Mouse (Mus musculus) neural tube, embryonic 14.5 days (tissue): ENCODE measurements around the gene Capn5. TPM values are rescaled to one million over a fixed set of nuclear protein-coding genes. Genes with fewer than 3 reads are reported as not detected.
A peak's percentile ranks its signal among the peaks of the same experiment; 100 is the strongest.
"Not testable (repeated sequence)": the region's sequence is repeated elsewhere in the genome, so short reads cannot be mapped to it uniquely, and the experiment has no call there.

Source experiments
- ATAC-seq: fragments of 200-750 bp; cut with Nextera tagmentation; 2 replicates; pipeline ENCODE4 v1.8.0; 2017; ENCODE audit warnings: low read depth, mild to moderate bottlenecking, moderate TSS enrichment, moderate library complexity
- H3K27ac ChIP-seq: fragments of 300-500 bp; sonication (generic); 2 replicates; pipeline ENCODE4 v1.5.1; 2014; ENCODE audit warnings: low read depth, mild to moderate bottlenecking, control low read depth, low read length, moderate library complexity, mixed read lengths
- H3K27me3 ChIP-seq: fragments of 300-500 bp; sonication (generic); 2 replicates; pipeline ENCODE4 v1.6.1; 2014; ENCODE audit warnings: low read length; ENCODE audit not compliant: control insufficient read depth, insufficient read depth
- H3K36me3 ChIP-seq: fragments of 300-500 bp; sonication (generic); 2 replicates; pipeline ENCODE4 v1.6.1; 2014; ENCODE audit warnings: low read length, mixed read lengths; ENCODE audit not compliant: control insufficient read depth, insufficient read depth
- H3K4me1 ChIP-seq: fragments of 300-500 bp; sonication (generic); 2 replicates; pipeline ENCODE4 v1.6.1; 2014; ENCODE audit warnings: low read length; ENCODE audit not compliant: control insufficient read depth, insufficient read depth
- H3K4me2 ChIP-seq: fragments of 300-500 bp; sonication (generic); 2 replicates; pipeline ENCODE4 v1.6.1; 2014; ENCODE audit warnings: mild to moderate bottlenecking, low read depth, low read length, control low read depth
- H3K4me3 ChIP-seq: fragments of 300-500 bp; sonication (generic); 2 replicates; pipeline ENCODE4 v1.5.1; 2014; ENCODE audit warnings: low read depth, low read length, control low read depth, mixed read lengths
- H3K9ac ChIP-seq: fragments of 300-500 bp; sonication (generic); replicated peaks from 2 replicates; pipeline ENCODE4 v1.6.1; 2014; ENCODE audit warnings: low read depth, mild to moderate bottlenecking, control low read depth, low read length, mixed read lengths
- H3K9me3 ChIP-seq: fragments of 300-500 bp; sonication (generic); 2 replicates; pipeline ENCODE4 v1.6.1; 2016; ENCODE audit warnings: low read length; ENCODE audit not compliant: control insufficient read depth
- WGBS: fragments of 180-500 bp; shearing (Covaris S2); extraction: QIAGEN DNeasy Blood & Tissue Kit; methylation state at CpG from one replicate; pipeline ENCODE4 v1.1.7; 2014; 5-methylcytosine and 5-hydroxymethylcytosine counted together
- polyA plus RNA-seq: library from polyadenylated mRNA; unstranded; fragments of >200 nt; fragmentation: Nextera tagmentation; extraction: Ambion mirVana; gene quantifications from 2 replicates; pipeline ENCODE4 v1.2.1, GENCODE M21; 2014

Capn5 gene
- polyA plus RNA-seq, 1 experiment from 2014 or later, result 13.7 TPM

DNA sequence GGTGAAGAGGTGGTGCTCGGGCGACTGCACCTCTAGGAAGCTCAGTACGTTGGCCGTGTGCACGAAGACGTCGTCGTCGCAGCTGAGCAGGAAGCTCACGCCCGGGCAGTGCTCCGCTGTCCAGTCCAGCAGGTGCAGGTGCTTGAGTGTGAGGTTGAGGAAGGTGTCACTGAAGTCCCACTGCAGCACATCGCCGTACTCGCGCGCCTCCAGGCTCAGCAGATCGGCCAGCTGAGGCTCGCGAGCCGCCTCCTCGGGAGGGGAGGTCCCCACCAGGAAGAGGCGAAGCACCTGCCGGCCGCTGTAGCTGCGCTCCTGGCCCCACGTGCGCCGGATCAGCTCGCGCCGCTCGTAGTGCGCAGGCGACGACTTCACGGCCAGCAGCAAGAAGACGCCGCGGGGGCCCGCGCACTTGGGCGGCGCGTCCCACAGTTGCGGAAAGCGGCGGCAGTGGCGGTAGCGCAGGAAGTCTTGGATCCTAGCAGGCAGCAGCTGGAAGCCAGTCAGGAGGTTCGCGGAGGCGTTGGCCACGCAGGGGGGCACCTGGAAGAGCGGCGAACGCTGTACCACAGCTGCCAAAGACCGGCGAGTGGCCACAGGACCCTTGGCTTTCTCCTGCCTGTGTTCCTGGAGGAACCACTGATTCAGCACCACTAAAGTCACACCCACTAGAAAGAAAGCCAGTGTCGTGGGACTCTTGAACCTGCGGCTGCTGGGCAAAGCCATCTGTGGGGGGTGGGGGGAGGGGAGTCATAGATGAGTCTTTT is 16.1 kb upstream of the Capn5 start:
- peak overlapping the region; percentile 35; the same call in 1 of the 2 replicates for H3K9ac ChIP-seq
- H3K4me1 ChIP-seq, result peaks cover 10% of the 10 kb centered on the region
- peak overlapping the region; percentile 94 for H3K4me2 ChIP-seq
- H3K9me3 ChIP-seq, result no peaks in the 10 kb centered on the region
- H3K27me3 ChIP-seq, result peaks cover 17% of the 10 kb centered on the region; the same call in 1 of the 2 replicates
- H3K36me3 ChIP-seq, result no peaks in the 10 kb centered on the region
- peak overlapping the region; percentile 45 for H3K4me3 ChIP-seq
- H3K27ac ChIP-seq, result no peak overlapping the region
- WGBS, result 2% methylated on average over 61 of the region's 61 CpGs
- peak; percentile 80 for ATAC-seq

DNA sequence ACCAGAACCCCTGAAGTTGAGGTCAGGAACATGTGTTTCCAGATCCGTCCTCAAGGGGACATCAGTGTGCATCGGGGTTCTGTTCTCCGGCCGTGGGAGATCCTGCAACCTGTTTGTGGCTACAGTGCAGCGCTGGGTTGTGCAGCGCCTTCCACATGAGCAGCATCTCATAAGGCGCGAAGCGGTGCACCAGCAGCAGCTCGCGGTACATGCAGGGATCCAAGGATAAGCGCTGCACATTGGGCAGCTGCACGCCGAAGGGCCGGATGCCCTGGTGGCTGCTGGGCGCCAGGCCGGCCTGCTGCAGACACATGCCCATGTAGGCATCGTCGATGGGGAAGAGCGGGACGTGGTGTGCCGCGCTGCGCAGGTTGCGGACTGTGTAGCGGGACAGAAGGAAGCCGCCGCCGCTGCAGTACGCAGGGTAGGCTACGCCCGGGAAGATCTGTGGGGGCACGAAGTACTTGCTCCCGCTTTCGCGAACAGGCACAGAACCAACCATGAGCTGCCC is 15.5 kb upstream of the Capn5 start:
- Histone ChIP-seq H3K9me3 (no peaks in the 10 kb centered on the region), H3K4me2 (peak overlapping the region; percentile 94), H3K27ac (no peak overlapping the region), H3K4me3 (peak overlapping the region; percentile 45), H3K36me3 (no peaks in the 10 kb centered on the region), H3K9ac (peak overlapping the region; percentile 35; the same call in 1 of the 2 replicates), H3K4me1 (peaks cover 10% of the 10 kb centered on the region), H3K27me3 (peaks cover 17% of the 10 kb centered on the region; the same call in 1 of the 2 replicates)
- WGBS, result 2% methylated on average over 36 of the region's 36 CpGs
- peak; percentile 79 for ATAC-seq

DNA sequence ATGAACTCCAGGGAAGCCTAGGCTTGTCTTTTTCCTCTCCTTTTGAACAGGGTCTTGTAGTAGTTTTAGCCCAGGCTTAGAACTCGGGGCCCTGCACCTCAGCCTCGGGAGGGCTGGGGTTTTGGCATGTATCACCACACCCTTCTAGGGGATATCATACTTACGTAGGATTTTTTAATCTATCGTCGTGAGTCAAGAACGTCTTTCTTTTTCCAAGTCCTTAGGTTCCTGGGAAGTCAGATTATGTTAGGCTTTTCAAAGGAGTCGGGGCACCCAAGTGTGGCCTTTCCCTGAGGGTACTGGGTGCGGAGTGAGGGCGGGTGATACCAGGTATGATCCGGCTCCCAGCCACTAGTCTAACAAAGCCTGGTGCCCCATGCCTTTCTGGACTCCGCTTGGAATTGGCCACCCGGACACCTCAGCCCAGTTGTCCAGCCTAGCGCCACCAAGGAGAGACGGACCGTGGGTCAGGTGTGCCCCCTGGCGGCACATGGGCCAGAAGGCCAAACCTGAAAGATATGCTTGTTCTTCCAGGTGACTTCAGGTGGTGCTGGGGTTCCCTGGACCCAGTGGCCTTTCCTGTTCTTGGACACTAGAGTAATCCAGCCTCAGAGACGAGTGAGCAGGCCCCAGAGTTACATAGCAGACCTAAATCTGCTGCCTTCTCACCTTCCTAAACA is 13.6 kb upstream of the Capn5 start:
- ATAC-seq, result no peak
- H3K27me3 ChIP-seq, result peaks cover 17% of the 10 kb centered on the region; the same call in 1 of the 2 replicates
- no peak overlapping the region for H3K27ac ChIP-seq
- H3K4me3 ChIP-seq, result no peak overlapping the region
- no peaks in the 10 kb centered on the region for H3K36me3 ChIP-seq
- peaks cover 10% of the 10 kb centered on the region for H3K4me1 ChIP-seq
- H3K9ac ChIP-seq, result no peak overlapping the region
- H3K4me2 ChIP-seq, result no peak overlapping the region
- no peaks in the 10 kb centered on the region for H3K9me3 ChIP-seq
- 70% methylated on average over 17 of the region's 17 CpGs for WGBS

DNA sequence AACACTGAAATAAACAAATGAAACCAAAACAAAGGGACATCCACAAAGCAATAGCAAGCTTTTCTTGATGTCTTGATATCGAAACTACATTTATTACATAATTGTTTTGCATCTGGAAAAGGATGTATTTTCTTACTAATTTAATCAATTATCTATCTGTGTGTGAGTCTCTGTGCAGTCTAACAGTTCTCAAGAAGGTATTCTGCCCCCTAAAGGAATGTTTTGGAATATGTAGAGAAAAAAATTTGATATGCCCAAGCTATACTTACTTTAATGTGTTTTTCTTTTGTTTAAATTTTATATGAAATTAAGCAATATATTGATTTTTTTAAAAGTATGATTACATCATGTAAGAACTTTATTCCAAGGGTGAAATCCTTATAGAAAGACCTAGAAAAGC is 12.5 kb upstream of the Capn5 start:
- no peak overlapping the region for H3K9ac ChIP-seq
- no peaks in the 10 kb centered on the region for H3K9me3 ChIP-seq
- ATAC-seq, result no peak
- H3K4me2 ChIP-seq, result no peak overlapping the region
- no peak overlapping the region for H3K27ac ChIP-seq
- H3K27me3 ChIP-seq, result peaks cover 13% of the 10 kb centered on the region; the same call in 1 of the 2 replicates
- no peaks in the 10 kb centered on the region for H3K36me3 ChIP-seq
- 91% methylated on average over 1 of the region's 1 CpGs for WGBS
- peaks cover 12% of the 10 kb centered on the region for H3K4me1 ChIP-seq
- no peak overlapping the region for H3K4me3 ChIP-seq

DNA sequence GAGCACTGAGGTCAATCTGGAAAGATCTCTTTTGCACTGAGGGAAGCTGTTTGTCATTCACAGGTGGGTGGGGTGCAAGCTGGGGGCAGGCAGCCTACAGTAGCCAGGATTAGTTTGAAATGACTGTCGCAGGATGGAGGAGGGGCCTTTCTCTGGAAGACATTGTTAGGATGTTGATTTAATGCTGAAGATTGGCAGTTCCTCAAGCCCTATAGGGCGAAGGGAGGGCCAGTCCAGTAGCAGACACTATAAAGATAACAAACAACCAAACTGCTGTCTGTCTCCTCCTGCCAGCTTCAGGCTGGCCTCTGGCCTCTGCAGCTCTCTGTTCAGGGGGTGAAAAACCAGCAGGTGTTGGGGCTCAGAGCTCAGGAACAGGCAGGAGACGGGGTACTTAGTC is 11.7 kb upstream of the Capn5 start:
- peaks cover 10% of the 10 kb centered on the region; the same call in 1 of the 2 replicates for H3K27me3 ChIP-seq
- H3K4me2 ChIP-seq, result no peak overlapping the region
- H3K4me3 ChIP-seq, result no peak overlapping the region
- 32% methylated on average over 3 of the region's 3 CpGs for WGBS
- ATAC-seq, result no peak
- H3K4me1 ChIP-seq, result peaks cover 12% of the 10 kb centered on the region
- H3K36me3 ChIP-seq, result no peaks in the 10 kb centered on the region
- no peak overlapping the region for H3K27ac ChIP-seq
- H3K9me3 ChIP-seq, result no peaks in the 10 kb centered on the region
- H3K9ac ChIP-seq, result no peak overlapping the region

DNA sequence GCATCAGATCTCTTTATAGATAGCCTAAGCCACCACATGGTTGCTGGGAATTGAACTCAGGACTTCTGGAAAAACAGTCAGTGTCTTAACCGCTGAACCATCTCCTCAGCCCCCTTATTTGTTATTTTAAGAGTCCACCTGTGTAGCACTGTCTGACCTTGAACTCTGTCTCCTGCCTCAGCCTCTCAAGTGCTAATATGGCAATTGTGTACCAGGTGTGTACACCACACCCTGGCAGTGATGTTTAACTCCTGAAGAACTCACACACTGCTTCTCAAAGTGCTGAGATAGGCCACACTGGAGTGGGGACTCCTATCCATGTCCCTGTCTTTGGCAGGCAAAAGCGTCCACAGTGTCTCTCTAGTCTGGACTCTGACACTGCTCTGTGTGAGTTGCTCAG is 10.6 kb upstream of the Capn5 start:
- H3K27ac ChIP-seq, result no peak overlapping the region
- H3K4me1 ChIP-seq, result peaks cover 7% of the 10 kb centered on the region
- ATAC-seq, result no peak
- no peak overlapping the region for H3K4me2 ChIP-seq
- peaks cover 10% of the 10 kb centered on the region; the same call in 1 of the 2 replicates for H3K27me3 ChIP-seq
- H3K4me3 ChIP-seq, result no peak overlapping the region
- 96% methylated on average over 2 of the region's 2 CpGs for WGBS
- H3K9ac ChIP-seq, result no peak overlapping the region
- H3K9me3 ChIP-seq, result no peaks in the 10 kb centered on the region
- no peaks in the 10 kb centered on the region for H3K36me3 ChIP-seq

DNA sequence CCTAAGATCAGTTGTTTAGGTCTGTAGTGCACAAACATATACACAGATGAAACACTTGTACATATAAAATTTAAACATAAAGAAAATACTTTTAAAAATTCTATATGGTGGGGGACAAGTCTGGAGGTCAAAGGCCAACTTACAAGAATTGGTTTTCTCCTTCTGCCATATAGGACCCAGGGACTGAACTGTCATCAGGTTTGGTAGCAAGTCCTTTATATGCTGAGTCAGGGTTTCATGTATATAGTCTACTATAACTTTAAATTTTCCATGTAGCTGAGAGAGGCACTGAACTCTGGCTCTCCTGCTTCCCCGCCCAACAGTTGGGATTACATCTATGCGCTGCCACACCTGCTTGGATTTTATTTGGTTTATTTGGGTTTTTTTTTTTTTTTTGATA is 10.2 kb upstream of the Capn5 start:
- Histone ChIP-seq H3K27ac (no peak overlapping the region), H3K4me2 (no peak overlapping the region), H3K4me3 (no peak overlapping the region), H3K9ac (no peak overlapping the region), H3K4me1 (0 out of 2 replicates have a peak, but pooled peaks cover 3% of the 10 kb centered on the region), H3K9me3 (no peaks in the 10 kb centered on the region), H3K27me3 (peaks cover 10% of the 10 kb centered on the region; the same call in 1 of the 2 replicates), H3K36me3 (no peaks in the 10 kb centered on the region)
- ATAC-seq, result no peak
- WGBS, result 98% methylated on average over 2 of the region's 2 CpGs

DNA sequence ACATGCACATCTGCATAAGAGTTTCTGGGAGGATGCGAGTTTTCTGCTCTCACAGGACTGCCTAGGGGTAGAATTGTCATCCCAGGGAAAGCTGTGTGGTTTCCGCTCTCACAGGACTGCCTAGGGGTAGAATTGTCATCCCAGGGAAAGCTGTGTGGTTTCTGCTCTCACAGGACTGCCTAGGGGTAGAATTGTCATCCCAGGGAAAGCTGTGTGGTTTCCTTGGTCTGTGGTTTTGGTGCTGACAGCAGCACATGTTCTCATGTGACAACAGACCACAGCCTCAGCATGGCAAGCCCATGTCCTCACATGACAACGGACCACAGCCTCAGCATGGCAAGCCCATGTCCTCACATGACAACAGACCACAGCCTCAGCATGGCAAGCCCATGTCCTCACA is 9.3 kb upstream of the Capn5 start:
- not testable (repeated sequence) for H3K4me1 ChIP-seq, H3K27ac ChIP-seq, H3K27me3 ChIP-seq, H3K4me3 ChIP-seq, H3K36me3 ChIP-seq, H3K9ac ChIP-seq, ATAC-seq, H3K9me3 ChIP-seq, H3K4me2 ChIP-seq
- 69% methylated on average over 3 of the region's 3 CpGs for WGBS

DNA sequence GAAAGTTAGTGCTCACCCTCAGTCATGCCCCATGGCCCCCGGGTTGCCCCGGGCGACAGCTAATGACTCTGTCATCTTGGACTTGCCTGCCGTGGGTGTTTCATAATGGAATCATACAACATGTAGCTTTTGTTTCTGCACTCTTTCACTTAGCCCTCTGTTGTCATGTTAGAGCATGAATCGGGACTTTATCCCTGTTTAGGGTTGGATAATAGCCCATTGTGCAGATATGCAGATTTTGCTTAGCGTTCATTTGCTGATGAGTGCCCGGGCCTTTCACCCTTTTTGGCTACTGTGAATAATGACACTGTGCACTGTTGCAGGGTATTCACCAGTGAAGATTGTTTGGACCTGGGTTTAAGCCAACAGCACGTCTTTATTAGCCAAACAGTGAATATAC is 8.6 kb upstream of the Capn5 start:
- Histone ChIP-seq H3K27me3 (no peaks in the 10 kb centered on the region), H3K9me3 (no peaks in the 10 kb centered on the region), H3K27ac (peak overlapping the region; percentile 28; the same call in 1 of the 2 replicates), H3K4me1 (0 out of 2 replicates have a peak, but pooled peaks cover 3% of the 10 kb centered on the region), H3K9ac (no peak overlapping the region), H3K36me3 (no peaks in the 10 kb centered on the region), H3K4me3 (no peak overlapping the region), H3K4me2 (no peak overlapping the region)
- 26% methylated on average over 8 of the region's 8 CpGs for WGBS
- ATAC-seq, result peak; percentile 78; the same call in 1 of the 2 replicates
